Mouse (Mus musculus): ENCODE measurements around the gene Hist1h3a.

The Hist1h3a gene

DNA sequence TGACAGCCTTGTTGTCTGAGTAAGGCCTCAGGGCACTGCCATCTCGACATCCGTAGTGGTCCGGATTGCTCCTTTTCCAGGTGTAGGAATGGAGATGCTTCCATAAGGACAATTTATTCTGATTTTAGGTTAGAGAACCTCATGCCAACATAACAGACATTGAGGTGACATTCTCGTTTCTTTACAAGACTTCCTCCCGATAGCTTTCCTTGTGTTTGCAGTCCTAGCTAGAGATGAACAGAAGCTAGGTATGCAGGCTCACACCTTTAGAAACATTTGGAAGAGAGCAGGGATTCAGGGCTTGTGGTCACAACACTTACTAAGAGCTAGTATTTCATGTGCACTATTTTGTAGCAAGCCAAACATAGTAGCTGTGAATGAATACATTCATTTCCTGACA is 19.0 kb downstream of the Hist1h3a start:
- no peak for DNase-seq (ENCODE audit: low spot score in 2 of 2)

DNA sequence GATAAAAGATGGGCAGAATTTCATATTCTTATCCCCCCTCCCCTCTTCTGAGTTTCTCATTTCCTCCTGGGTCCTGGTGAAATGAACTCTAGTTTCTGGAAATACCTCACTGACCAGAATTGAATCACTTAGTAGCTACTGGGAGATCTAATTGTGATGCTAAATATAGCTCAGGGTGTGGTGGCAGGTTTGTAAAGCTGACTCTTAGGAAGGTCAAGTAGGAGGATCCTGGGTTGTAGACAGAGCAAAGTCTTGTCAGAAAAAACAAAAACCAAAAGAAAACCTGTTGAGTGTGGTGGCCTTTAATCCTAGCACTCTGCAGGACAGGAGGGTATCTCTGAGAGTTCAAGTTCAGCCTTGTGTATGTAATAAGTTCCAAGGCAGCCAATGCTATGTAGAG is 20.2 kb downstream of the Hist1h3a start:
- DNase-seq (ENCODE audit: low spot score in 2 of 2), result no peak

DNA sequence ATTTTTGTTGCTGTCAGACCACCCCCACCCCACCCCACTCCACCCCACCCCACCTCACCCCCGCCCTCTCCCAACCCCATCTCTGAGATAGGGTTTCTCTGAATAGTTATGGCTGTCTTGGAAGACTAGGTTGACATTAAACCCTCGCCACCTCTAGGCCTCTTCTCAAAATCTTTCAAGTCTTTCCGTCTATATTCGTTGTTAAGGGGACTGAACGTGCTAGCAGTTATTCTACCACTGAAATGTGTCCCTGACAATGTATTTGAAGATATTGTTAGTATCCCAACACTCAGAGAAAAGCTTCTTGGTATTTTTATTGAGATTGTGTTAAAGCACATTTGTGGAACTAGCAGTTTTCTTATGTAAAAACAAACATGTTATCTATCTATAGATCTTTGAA is 21.3 kb downstream of the Hist1h3a start:
- no peak for DNase-seq (ENCODE audit: low spot score in 2 of 2)

DNA sequence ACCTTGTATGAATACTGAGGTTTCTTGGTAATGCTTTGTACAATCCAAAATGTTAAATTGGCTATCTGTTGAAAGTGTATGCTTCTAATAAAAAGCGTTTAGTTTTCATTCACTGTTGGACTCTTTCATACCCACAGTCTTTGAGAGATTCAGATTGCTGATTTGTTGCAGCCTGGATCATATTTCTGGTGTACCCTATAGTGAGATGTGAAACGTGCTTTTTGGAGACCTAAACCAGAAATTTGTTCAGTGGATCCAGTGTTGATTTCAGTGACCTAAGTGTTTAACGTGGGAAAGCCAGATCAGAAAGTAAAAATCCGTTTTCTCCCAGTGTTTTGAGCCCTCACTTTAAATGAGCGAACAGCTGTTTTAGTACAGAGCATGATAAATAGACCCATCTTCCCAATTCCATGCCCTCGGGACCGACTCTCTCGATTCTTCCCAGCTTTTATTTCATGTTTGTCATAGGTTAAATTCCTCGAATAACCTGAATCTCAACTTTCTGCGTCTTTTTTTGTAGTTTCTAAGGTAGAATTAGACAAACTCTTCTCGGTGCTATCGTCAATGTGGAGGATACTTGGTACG is 21.8 kb downstream of the Hist1h3a start:
- no peak for DNase-seq (ENCODE audit: low spot score in 2 of 2)

DNA sequence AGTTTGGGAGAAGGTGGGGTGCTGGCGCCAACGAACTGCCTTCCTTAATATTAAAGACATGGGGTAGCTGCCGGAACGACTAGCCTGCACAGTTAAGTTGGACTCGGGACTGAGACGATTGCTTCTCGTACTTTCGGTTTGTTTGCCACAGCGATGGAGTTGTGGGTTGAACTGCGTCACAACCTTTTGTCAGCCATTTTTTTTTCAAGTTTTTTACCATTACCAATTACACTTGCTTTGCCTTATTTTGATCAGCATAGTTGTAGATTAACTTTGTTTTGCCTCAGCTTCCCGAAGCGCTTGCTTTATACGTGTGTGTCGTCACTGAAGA is 22.3 kb downstream of the Hist1h3a start:
- DNase-seq (ENCODE audit: low spot score in 2 of 2), result no peak

DNA sequence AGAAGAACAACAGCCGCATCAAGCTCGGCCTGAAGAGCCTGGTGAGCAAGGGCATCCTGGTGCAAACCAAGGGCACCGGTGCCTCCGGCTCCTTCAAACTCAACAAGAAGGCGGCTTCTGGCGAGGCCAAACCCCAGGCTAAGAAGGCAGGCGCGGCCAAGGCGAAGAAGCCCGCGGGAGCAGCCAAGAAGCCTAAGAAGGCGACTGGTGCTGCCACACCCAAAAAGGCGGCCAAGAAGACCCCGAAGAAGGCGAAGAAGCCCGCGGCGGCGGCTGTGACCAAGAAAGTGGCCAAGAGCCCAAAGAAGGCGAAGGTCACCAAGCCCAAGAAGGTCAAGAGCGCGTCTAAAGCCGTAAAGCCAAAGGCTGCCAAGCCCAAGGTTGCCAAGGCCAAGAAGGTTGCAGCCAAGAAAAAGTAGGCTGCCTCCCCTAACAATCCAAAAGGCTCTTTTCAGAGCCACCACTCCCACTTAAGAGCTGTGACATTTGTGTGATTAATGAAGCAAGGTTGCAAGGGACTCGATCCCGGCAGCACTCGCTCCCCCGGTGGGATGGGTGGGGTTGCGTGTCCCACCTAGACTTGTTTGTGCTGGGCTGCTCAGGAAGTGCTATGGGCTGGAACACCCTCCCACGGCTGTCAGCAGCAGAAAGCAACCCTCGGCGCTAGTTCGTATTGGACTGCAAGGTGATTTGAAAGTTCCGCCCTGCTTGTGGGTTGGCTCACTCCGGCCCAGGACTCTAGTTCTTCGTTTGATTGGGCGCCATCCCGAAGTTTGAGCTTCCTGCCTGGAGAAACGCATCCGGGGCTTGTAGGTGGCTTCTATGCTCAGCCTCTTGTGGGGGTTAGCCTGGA is 22.9 kb downstream of the Hist1h3a start:
- DNase-seq (ENCODE audit: low spot score in 2 of 2), result peak; percentile 87 to 90

DNA sequence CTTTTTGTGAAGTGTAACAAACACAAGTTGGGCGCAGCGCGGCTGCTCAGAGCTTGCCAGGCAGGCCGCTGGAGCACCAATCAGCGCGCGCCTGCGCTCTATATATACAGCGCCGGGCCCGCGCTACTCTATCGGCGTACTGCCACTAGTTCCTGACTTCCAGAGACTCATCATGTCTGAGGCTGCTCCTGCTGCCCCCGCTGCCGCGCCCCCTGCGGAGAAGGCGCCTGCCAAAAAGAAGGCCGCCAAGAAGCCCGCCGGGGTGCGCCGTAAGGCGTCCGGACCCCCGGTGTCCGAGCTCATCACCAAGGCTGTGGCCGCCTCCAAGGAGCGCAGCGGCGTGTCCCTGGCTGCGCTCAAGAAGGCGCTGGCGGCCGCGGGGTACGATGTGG is 23.5 kb downstream of the Hist1h3a start, which contains the start of gene Hist1h1c:
Gene Hist1h1c, plus strand, starts transcription at position 132 of the 392 bp plus-strand sequence.
- DNase-seq (ENCODE audit: low spot score in 2 of 2), result peak; percentile 95 to 97

DNA sequence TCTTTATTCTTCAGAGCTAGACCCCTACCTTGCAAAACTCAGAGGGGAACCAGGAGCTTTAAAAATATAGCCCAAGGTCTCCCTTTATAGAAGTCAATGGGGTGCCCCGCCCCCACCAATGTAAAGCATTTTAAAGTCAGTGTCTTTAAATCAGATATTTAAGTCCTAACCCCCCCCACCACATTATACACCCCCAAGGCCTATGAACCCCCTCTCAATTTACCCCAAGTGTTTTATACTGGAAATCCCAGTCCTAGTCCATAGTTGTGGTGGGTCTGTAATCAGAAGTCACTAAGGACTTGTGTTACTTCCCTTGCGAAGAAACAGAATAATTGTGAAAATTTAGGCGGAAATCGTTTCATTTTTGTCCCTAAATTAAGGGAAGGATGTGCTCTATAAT is 24.1 kb downstream of the Hist1h3a start:
- peak in 1 of 2 experiments; percentile 47 for DNase-seq (ENCODE audit: low spot score in 2 of 2)

DNA sequence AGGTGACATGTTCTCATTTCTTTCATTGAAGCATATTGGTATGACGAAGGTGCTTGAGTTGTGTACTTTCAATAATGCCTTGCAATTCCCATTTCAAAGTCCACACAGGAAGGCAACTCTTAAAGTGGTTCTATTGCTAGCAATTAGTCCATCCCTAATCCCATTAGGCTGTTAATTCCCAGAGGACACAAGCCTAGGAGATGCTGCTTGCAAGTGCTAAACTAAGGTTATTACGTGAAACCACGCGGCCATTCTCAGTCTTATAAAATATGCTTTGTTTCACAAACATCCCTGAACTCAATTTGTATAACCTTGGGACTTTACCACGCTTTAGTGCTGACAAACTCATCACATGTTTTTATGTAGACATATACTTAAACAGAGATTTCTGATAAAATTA is 25.1 kb downstream of the Hist1h3a start:
- DNase-seq (ENCODE audit: low spot score in 2 of 2), result no peak

DNA sequence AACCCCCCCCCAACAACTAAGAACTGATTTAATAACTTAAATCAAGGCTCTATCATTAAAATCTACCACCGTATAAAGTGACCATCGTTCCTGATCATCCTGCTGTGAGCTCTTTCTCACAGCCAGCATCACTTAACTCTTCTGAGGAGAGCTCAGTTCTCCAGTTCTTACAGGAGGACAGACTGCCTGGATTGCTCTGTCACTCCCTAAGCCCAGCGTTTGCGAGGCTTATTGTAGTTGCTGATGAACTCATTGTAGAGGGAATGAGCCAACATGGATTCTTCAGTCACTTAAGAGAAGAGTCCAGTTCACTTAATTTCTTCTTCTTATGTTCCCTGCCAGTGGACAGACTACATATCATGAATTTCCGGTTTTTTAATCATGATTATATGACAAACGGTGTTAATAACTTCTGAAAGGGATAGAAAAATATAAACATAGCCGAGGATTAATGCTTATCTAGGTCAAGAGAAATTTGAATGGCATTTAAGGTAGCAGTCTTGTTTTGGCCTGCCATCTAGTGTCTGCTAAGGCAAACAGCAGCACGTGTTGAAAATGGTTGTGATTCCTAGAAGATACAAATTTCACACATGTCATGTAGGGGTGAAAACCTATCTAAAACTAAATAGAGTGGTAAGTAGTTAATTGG is 29.9 kb downstream of the Hist1h3a start:
- no peak for DNase-seq (ENCODE audit: low spot score in 2 of 2)

DNA sequence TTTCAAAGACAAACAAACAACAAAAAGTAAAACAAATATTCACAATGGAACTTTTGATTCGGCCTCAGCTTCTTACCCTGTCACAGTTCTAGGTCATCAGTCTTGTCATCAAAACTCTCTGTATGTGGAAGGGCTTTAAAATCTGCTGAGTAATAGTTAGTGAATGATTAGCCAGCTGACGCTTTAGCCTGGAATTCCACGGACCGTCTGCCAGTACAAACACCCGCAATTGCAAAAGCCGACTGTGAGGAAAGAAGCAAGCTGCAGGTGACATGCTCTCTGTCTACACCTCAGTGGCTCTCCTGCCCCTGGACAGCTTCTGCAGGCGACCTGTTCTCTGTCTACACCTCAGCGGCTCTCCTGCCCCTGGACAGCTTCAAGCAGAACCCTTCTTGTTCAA is 31.7 kb downstream of the Hist1h3a start:
- DNase-seq (ENCODE audit: low spot score in 2 of 2), result no peak

DNA sequence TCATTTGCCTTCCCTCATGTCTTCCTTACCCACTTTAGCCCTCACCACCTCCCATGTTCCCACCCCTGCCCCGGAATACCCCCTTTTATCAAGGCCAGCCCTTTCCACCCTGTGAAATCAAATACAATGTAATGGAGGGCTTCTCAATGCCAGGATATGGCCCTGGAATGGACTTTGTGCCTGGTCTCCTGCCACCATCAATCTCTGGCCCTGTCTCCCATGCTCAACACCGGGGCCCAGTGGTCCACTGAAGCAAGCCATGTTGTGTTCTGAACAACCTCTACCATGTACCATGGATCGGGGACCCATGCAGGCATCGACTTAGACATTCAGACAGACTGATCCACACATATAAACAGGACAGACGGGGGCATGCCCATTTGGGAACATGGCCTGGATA is 32.5 kb downstream of the Hist1h3a start:
- DNase-seq (ENCODE audit: low spot score in 2 of 2), result peak in 1 of 2 experiments; percentile 3

DNA sequence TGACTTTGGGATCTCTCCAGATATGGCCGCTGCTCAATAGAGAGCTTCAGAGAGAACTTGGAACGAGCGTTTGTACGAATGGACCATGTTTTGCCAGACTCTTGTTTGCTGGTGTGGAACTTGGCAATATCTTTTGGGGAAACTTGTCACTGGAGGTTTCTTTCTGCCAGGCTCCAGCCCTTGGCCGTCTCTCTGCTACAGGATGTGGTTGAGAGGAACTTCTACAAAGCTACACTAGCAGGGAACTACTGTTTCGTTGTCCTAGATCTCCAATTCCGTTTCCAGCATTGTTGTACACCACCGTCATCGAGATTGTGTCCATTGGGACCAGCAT is 33.0 kb downstream of the Hist1h3a start:
- peak; percentile 34 to 36 for DNase-seq (ENCODE audit: low spot score in 2 of 2)

DNA sequence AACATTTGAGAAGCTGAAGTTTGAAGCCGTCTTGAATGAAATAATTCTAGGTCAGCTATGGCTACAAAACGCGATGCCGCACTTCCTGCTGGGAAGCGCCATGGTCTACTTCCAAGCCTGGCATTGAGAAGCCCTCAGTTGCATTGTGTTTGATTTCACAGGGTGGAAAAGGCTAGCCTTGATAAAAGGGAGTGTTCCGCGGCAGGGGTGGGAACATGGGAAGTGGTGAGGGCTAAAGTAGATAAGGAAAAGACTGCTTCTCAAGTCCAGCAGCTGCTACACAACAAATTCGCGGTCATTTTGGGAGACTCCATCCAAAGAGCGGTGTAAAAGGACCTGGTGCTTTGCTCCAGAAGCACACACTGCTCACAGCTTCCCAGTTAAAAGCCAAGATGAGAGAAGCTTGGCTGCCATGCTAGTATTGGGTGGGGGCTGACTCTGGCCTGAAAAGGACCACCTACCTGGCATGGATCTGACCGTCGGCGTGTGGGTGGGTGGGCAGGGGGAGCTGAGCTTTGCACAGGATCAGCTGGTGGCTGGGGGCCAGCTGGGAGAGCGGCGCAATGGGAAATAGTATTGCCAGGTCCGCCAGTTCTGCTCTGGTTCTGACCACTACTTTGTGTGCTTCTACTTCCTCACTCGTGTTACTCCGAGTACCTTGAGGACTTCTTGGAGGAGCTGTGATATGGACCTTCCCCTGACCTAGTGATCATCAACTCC is 33.6 kb downstream of the Hist1h3a start:
- DNase-seq (ENCODE audit: low spot score in 2 of 2), result peak in 1 of 2 experiments; percentile 3

DNA sequence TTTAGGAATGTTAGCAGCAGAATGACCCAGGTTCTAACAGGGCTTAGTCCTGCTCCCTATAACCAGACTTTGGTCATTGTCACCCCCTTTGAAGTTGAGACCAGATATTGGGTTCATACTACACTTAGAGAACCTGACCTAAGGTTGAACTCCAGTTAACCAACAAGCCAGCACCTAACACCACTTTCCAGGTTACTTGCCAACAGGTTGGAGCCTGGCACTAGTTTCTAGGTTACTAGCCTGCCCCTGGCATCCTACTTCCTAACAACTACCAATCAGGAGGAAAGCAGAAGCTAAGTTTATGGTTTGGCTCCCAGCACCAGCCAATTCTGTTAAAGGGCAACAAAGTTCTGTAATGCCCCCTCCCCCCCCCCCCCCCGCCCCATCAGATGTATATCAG is 37.0 kb downstream of the Hist1h3a start:
- DNase-seq (ENCODE audit: low spot score in 2 of 2), result no peak

DNA sequence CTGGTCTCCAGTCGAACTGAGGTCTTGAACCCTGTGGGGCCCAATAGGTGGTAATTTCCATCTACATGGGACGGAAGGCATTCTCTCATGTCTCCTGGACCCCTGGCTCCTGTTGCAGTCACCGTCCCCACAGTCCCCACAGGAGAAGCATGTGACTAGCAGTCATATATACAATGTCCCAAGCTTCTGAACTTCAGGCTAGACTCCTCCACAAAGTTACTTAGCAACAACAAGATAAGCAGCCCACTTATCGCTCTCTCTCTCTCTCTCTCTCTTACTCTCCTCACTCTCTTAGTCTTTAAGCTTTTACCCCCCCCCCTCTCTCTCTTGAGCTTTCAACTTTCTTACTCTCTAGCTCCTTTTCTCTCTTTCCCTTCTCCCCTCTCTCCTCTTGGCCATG is 37.9 kb downstream of the Hist1h3a start:
- DNase-seq (ENCODE audit: low spot score in 2 of 2), result peak in 1 of 2 experiments; percentile 1

DNA sequence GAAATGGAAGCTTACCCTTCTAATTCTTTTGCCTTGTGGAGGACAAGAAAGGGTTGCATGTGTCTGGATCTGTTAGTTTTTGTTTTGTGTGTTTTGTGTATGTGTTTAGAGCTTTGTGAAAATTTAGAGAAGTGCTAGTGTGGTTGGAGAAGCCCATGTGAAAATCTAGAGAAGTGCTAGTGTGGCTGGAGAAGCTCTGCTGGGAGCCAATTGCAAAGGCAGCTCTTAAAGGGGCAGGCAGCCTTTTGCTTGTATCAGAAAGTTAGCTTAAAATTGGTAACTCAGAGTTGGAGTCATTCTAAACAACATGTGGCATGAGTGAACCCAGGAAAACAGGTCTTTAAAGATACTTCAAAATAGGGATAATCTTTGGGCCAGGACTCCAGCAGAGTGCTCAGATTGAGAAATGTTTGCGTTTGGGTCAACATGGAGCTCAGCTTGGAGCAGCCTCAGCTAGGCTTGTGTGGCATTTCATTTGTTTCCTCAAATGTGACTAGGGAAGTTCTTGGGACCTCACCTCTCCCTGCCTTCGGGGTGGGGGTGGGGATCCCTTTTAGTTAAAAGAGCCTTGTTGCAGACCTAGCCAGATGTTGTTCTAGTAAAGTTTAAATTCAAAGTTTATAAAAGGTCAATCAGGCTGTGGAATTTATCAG is 44.5 kb downstream of the Hist1h3a start:
- peak in 1 of 2 experiments; percentile 1 for DNase-seq (ENCODE audit: low spot score in 2 of 2)

DNA sequence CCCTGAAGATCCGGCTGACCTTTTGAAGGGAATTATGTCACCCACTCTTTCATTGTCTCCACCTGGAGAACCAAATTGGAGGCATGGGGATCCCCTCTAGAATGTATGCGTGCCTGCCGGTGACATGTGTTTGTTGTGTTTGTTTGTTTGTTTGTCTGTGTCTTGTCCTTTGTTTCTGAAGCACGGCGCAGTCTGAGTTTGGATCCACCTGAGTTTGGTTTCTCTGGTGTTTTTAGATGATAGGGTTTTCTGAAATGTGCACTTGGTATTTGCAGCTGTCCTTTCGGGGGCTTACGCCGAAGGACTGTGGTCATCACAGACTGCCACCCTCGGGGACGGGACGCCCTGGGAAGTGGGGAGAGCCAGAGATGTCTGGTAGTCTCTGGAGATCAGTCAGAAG is 45.0 kb downstream of the Hist1h3a start:
- peak in 1 of 2 experiments; percentile 2 for DNase-seq (ENCODE audit: low spot score in 2 of 2)

DNA sequence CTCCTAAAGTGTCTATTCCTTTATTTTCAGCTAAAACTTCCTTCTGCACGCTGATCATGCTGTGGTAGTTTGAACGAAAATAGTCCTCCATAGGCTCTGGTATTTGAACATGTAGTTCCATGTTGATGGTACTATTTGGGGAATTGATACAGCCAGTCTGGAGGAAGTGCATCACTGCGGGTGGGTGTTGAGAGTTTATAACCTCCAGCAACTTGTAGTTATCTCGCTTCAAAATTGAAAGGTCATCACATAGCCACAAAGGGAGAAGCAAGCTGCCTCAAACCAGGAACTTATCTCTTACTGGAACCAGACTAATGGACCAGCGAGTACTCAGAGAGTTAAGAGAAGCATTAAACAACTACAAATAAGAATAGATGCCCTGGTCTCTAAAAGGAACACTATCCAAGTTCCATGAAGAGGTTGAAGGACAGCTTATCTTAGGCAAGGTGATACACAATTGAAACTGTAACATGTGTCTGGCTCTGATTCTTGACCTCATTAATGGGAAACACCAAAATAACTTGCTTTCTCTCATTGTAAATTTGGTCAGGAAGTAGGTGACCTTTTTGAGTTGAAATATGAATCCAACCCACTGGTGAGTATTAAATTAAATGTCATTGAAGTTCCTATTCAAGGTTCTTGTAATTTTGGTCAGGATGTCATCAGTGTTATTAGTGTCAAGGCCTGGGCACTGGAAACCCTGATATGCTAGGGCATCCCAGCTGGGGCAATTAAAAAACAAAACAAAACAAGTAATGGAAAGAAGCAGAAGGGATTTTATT is 45.7 kb downstream of the Hist1h3a start:
- DNase-seq (ENCODE audit: low spot score in 2 of 2), result no peak
